Comparison of ENCODE assay signal across 18 mouse cellular contexts in the genomic region with DNA sequence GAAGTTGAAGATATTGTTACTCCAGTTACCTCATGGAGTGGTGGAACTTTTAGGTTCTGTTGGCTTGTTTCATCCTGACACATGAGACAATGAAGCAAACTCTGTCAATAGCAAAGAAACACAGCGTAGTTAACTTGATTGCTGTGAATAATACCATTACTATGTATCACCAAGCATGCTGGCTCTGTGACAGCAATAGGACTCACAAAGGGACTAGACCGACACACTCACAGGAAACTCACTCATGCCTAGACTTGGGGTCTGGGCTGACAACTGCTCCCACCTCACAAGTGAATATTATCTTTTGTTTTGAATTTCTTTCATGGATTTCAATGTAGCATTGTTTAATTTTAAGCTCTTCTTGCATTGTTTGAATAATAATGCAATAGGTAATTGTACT. TPM values are rescaled to one million over a fixed set of nuclear protein-coding genes. Genes with fewer than 3 reads are reported as not detected.
"Had no signal": no experiment of that assay in that cellular context is flagged by ENCODE, and none has a peak within 500 bp of the region (broad histone marks: within the 10 kb centered on the region; RNA-seq: fewer than 3 reads in every experiment).

No protein-coding gene starts in this region.

- H3K4me1 ChIP-seq: neural tube, embryonic 13.5 days; neural tube, embryonic 15.5 days; stomach, embryonic 15.5 days had no signal

- H3K4me3 ChIP-seq: neural tube, embryonic 13.5 days; neural tube, embryonic 15.5 days; stomach, embryonic 15.5 days had no signal

- H3K4me2 ChIP-seq: neural tube, embryonic 13.5 days; neural tube, embryonic 15.5 days; stomach, embryonic 15.5 days had no signal

- H3K27ac ChIP-seq: neural tube, embryonic 13.5 days; neural tube, embryonic 15.5 days; stomach, embryonic 15.5 days; stomach, postnatal 0 days had no signal

- H3K9me3 ChIP-seq: neural tube, embryonic 15.5 days; stomach, embryonic 15.5 days had no signal

- H3K27me3 ChIP-seq: neural tube, embryonic 13.5 days; neural tube, embryonic 15.5 days; stomach, embryonic 15.5 days had no signal

- H3K9ac ChIP-seq: neural tube, embryonic 13.5 days; neural tube, embryonic 15.5 days; stomach, embryonic 15.5 days had no signal

- H3K36me3 ChIP-seq: neural tube, embryonic 13.5 days; neural tube, embryonic 15.5 days; stomach, embryonic 15.5 days had no signal

- DNase-seq: retina, postnatal 1 day; right cerebral cortex, adult 18-20 months; right cerebral cortex, postnatal 14 days; right cerebral cortex, postnatal 25 days; right cerebral cortex, postnatal 4 days; spleen, adult 18-20 months; thymus, adult 18-20 months; thymus, adult 2 months; thymus, postnatal 14 days; thymus, postnatal 25 days; thymus, postnatal 36 days; thymus, postnatal 4 days had no signal

RNA-seq across cellular contexts. Expression of a gene that starts 15.8 kb away (rescaled TPM):
- total RNA-seq: neutrophil, adult 5-6 weeks had no signal
- polyA plus RNA-seq: small intestine, adult 2 months had no signal
